Mouse (Mus musculus) midbrain, embryonic 13.5 days (tissue): ENCODE data around the gene Fbxl5. TPM values are rescaled to one million over a fixed set of nuclear protein-coding genes. Genes with fewer than 3 reads are reported as not detected.

ENCODE experiments used
- ATAC-seq: fragments of 200-750 bp; cut with Nextera tagmentation; 2 replicates; pipeline ENCODE4 v1.8.0; 2017; ENCODE audit warnings: mild to moderate bottlenecking, moderate TSS enrichment, moderate library complexity
- H3K27ac ChIP-seq: fragments of 300-500 bp; sonication (generic); 2 replicates; pipeline ENCODE4 v1.5.1; 2015; ENCODE audit warnings: inconsistent platforms, mild to moderate bottlenecking, moderate library complexity
- H3K27me3 ChIP-seq: fragments of 300-500 bp; sonication (generic); 2 replicates; pipeline ENCODE4 v1.6.1; 2015; ENCODE audit warnings: mild to moderate bottlenecking, inconsistent platforms
- H3K36me3 ChIP-seq: fragments of 300-500 bp; sonication (generic); 2 replicates; pipeline ENCODE4 v1.6.1; 2015; ENCODE audit warnings: mild to moderate bottlenecking, inconsistent platforms
- H3K4me1 ChIP-seq: fragments of 300-500 bp; sonication (generic); replicated peaks from 2 replicates; pipeline ENCODE4 v1.6.1; 2015; ENCODE audit warnings: inconsistent platforms
- H3K4me2 ChIP-seq: fragments of 300-500 bp; sonication (generic); replicated peaks from 2 replicates; pipeline ENCODE4 v1.6.1; 2015; ENCODE audit warnings: moderate library complexity, mild to moderate bottlenecking, inconsistent platforms
- H3K4me3 ChIP-seq: fragments of 300-500 bp; sonication (generic); replicated peaks from 2 replicates; pipeline ENCODE4 v1.5.1; 2015; ENCODE audit warnings: mild to moderate bottlenecking, inconsistent platforms
- H3K9ac ChIP-seq: fragments of 300-500 bp; sonication (generic); replicated peaks from 2 replicates; pipeline ENCODE4 v1.6.1; 2015; ENCODE audit warnings: mild to moderate bottlenecking, inconsistent platforms
- H3K9me3 ChIP-seq: fragments of 300-500 bp; sonication (generic); 2 replicates; pipeline ENCODE4 v1.6.1; 2016; ENCODE audit warnings: mild to moderate bottlenecking, inconsistent platforms
- WGBS: fragments of 180-500 bp; shearing (Covaris S2); methylation state at CpG from one replicate; pipeline ENCODE4 v1.1.7; 2015; 5-methylcytosine and 5-hydroxymethylcytosine counted together
- polyA plus RNA-seq: library from polyadenylated mRNA; unstranded; fragments of >200 nt; fragmentation: Nextera tagmentation; extraction: Ambion mirVana; gene quantifications from 2 replicates; pipeline ENCODE4 v1.2.1, GENCODE M21; 2015

Gene Fbxl5
- polyA plus RNA-seq, 1 experiment from 2014 or later = 62.5 TPM

- H3K27ac ChIP-seq = no peak overlapping the region
- no peaks in the 10 kb centered on the region for H3K27me3 ChIP-seq
- no peak overlapping the region for H3K4me2 ChIP-seq
- no peaks in the 10 kb centered on the region for H3K36me3 ChIP-seq
- no peak overlapping the region for H3K4me3 ChIP-seq
- no peak for ATAC-seq
- 0 out of 2 replicates have a peak, but pooled peaks cover 4% of the 10 kb centered on the region for H3K9me3 ChIP-seq
- H3K9ac ChIP-seq = no peak overlapping the region
- 93% methylated on average over 3 of the region's 3 CpGs for WGBS
- H3K4me1 ChIP-seq = 0 out of 2 replicates have a peak, but pooled peaks cover 8% of the 10 kb centered on the region
These were observed 26.8 kb upstream of the Fbxl5 start for GRCm38 (mm10) chr5:43848275-43848674.

- Histone ChIP-seq H3K4me3 (no peak overlapping the region), H3K4me1 (0 out of 2 replicates have a peak, but pooled peaks cover 8% of the 10 kb centered on the region), H3K4me2 (no peak overlapping the region), H3K27ac (no peak overlapping the region), H3K9me3 (0 out of 2 replicates have a peak, but pooled peaks cover 4% of the 10 kb centered on the region), H3K9ac (no peak overlapping the region), H3K27me3 (no peaks in the 10 kb centered on the region), H3K36me3 (no peaks in the 10 kb centered on the region)
- no peak for ATAC-seq
These were observed 26.1 kb upstream of the Fbxl5 start for GRCm38 (mm10) chr5:43847555-43847954.

- no peak overlapping the region for H3K9ac ChIP-seq
- no peak overlapping the region for H3K4me3 ChIP-seq
- H3K4me1 ChIP-seq = 0 out of 2 replicates have a peak, but pooled peaks cover 8% of the 10 kb centered on the region
- no peak overlapping the region for H3K4me2 ChIP-seq
- 7% methylated on average over 2 of the region's 2 CpGs for WGBS
- no peaks in the 10 kb centered on the region for H3K27me3 ChIP-seq
- no peak overlapping the region for H3K27ac ChIP-seq
- no peaks in the 10 kb centered on the region for H3K36me3 ChIP-seq
- H3K9me3 ChIP-seq = 0 out of 2 replicates have a peak, but pooled peaks cover 4% of the 10 kb centered on the region
- peak; percentile 34; the same call in 1 of the 2 replicates for ATAC-seq
These were observed 24.8 kb upstream of the Fbxl5 start for GRCm38 (mm10) chr5:43846227-43846626.

GRCm38 (mm10) chr5:43845646-43846045 lies 24.2 kb upstream of the Fbxl5 start:
- H3K4me2 ChIP-seq = no peak overlapping the region
- WGBS = 58% methylated on average over 1 of the region's 1 CpGs
- H3K4me1 ChIP-seq = 0 out of 2 replicates have a peak, but pooled peaks cover 8% of the 10 kb centered on the region
- ATAC-seq = no peak
- H3K27me3 ChIP-seq = no peaks in the 10 kb centered on the region
- H3K9me3 ChIP-seq = 0 out of 2 replicates have a peak, but pooled peaks cover 4% of the 10 kb centered on the region
- H3K27ac ChIP-seq = no peak overlapping the region
- no peak overlapping the region for H3K9ac ChIP-seq
- no peak overlapping the region for H3K4me3 ChIP-seq
- no peaks in the 10 kb centered on the region for H3K36me3 ChIP-seq

GRCm38 (mm10) chr5:43845083-43845482 lies 23.6 kb upstream of the Fbxl5 start:
- H3K4me2 ChIP-seq = no peak overlapping the region
- H3K4me1 ChIP-seq = 0 out of 2 replicates have a peak, but pooled peaks cover 8% of the 10 kb centered on the region
- no peak overlapping the region for H3K9ac ChIP-seq
- WGBS = 89% methylated on average over 5 of the region's 5 CpGs
- H3K9me3 ChIP-seq = 0 out of 2 replicates have a peak, but pooled peaks cover 4% of the 10 kb centered on the region
- H3K4me3 ChIP-seq = no peak overlapping the region
- no peak for ATAC-seq
- no peak overlapping the region for H3K27ac ChIP-seq
- H3K36me3 ChIP-seq = no peaks in the 10 kb centered on the region
- no peaks in the 10 kb centered on the region for H3K27me3 ChIP-seq

GRCm38 (mm10) chr5:43842576-43843155 lies 21.2 kb upstream of the Fbxl5 start:
- no peak overlapping the region for H3K4me3 ChIP-seq
- 0 out of 2 replicates have a peak, but pooled peaks cover 8% of the 10 kb centered on the region for H3K4me1 ChIP-seq
- H3K27ac ChIP-seq = no peak overlapping the region
- no peaks in the 10 kb centered on the region for H3K36me3 ChIP-seq
- no peak overlapping the region for H3K4me2 ChIP-seq
- 0 out of 2 replicates have a peak, but pooled peaks cover 4% of the 10 kb centered on the region for H3K9me3 ChIP-seq
- H3K27me3 ChIP-seq = no peaks in the 10 kb centered on the region
- 79% methylated on average over 3 of the region's 3 CpGs for WGBS
- no peak overlapping the region for H3K9ac ChIP-seq
- no peak for ATAC-seq

GRCm38 (mm10) chr5:43842011-43842285 lies 20.5 kb upstream of the Fbxl5 start:
- no peaks in the 10 kb centered on the region for H3K27me3 ChIP-seq

GRCm38 (mm10) chr5:43841144-43842010 lies 19.9 kb upstream of the Fbxl5 start:
- Histone ChIP-seq H3K27me3 (no peaks in the 10 kb centered on the region), H3K9me3 (0 out of 2 replicates have a peak, but pooled peaks cover 4% of the 10 kb centered on the region), H3K27ac (no peak overlapping the region), H3K36me3 (no peaks in the 10 kb centered on the region), H3K4me2 (no peak overlapping the region), H3K4me1 (0 out of 2 replicates have a peak, but pooled peaks cover 8% of the 10 kb centered on the region), H3K4me3 (no peak overlapping the region), H3K9ac (no peak overlapping the region)
- 51% methylated on average over 11 of the region's 11 CpGs for WGBS
- ATAC-seq = peak; percentile 35; the same call in 1 of the 2 replicates

More at GRCm38 (mm10) chr5:43842011-43842285, 20.5 kb upstream of the Fbxl5 start:
- H3K9me3 ChIP-seq = 0 out of 2 replicates have a peak, but pooled peaks cover 4% of the 10 kb centered on the region
- 84% methylated on average over 5 of the region's 5 CpGs for WGBS
- H3K4me1 ChIP-seq = 0 out of 2 replicates have a peak, but pooled peaks cover 8% of the 10 kb centered on the region
- no peak overlapping the region for H3K9ac ChIP-seq
- H3K4me3 ChIP-seq = no peak overlapping the region
- no peak for ATAC-seq
- no peak overlapping the region for H3K4me2 ChIP-seq
- no peaks in the 10 kb centered on the region for H3K36me3 ChIP-seq
- H3K27ac ChIP-seq = no peak overlapping the region

- 50% methylated on average over 5 of the region's 5 CpGs for WGBS
- no peak for ATAC-seq
- Histone ChIP-seq H3K4me2 (no peak overlapping the region), H3K27ac (no peak overlapping the region), H3K9ac (no peak overlapping the region), H3K4me1 (no peaks in the 10 kb centered on the region), H3K36me3 (no peaks in the 10 kb centered on the region), H3K9me3 (no peaks in the 10 kb centered on the region), H3K4me3 (no peak overlapping the region), H3K27me3 (no peaks in the 10 kb centered on the region)
These were observed 15.9 kb upstream of the Fbxl5 start for GRCm38 (mm10) chr5:43837372-43837771.

GRCm38 (mm10) chr5:43836590-43836989 lies 15.2 kb upstream of the Fbxl5 start:
- H3K36me3 ChIP-seq = no peaks in the 10 kb centered on the region
- ATAC-seq = no peak
- no peaks in the 10 kb centered on the region for H3K9me3 ChIP-seq
- no peaks in the 10 kb centered on the region for H3K4me1 ChIP-seq
- H3K27me3 ChIP-seq = no peaks in the 10 kb centered on the region
- 93% methylated on average over 7 of the region's 7 CpGs for WGBS
- H3K4me2 ChIP-seq = no peak overlapping the region
- no peak overlapping the region for H3K9ac ChIP-seq
- H3K4me3 ChIP-seq = no peak overlapping the region
- H3K27ac ChIP-seq = no peak overlapping the region

GRCm38 (mm10) chr5:43827366-43827765 lies 5.9 kb upstream of the Fbxl5 start:
- WGBS = 82% methylated on average over 9 of the region's 9 CpGs
- Histone ChIP-seq H3K4me1 (no peaks in the 10 kb centered on the region), H3K4me2 (no peak overlapping the region), H3K9me3 (no peaks in the 10 kb centered on the region), H3K27ac (no peak overlapping the region), H3K9ac (no peak overlapping the region), H3K4me3 (no peak overlapping the region), H3K27me3 (no peaks in the 10 kb centered on the region), H3K36me3 (no peaks in the 10 kb centered on the region)
- ATAC-seq = no peak

- Histone ChIP-seq H3K4me3 (no peak overlapping the region), H3K4me2 (no peak overlapping the region), H3K36me3 (no peaks in the 10 kb centered on the region), H3K27ac (no peak overlapping the region), H3K27me3 (no peaks in the 10 kb centered on the region), H3K9me3 (no peaks in the 10 kb centered on the region), H3K9ac (no peak overlapping the region), H3K4me1 (no peaks in the 10 kb centered on the region)
- WGBS = 91% methylated on average over 2 of the region's 2 CpGs
- no peak for ATAC-seq
These were observed 5.4 kb upstream of the Fbxl5 start for GRCm38 (mm10) chr5:43826883-43827282.
